Comparison of ENCODE assay signal across 8 mouse cellular contexts in the genomic region with DNA sequence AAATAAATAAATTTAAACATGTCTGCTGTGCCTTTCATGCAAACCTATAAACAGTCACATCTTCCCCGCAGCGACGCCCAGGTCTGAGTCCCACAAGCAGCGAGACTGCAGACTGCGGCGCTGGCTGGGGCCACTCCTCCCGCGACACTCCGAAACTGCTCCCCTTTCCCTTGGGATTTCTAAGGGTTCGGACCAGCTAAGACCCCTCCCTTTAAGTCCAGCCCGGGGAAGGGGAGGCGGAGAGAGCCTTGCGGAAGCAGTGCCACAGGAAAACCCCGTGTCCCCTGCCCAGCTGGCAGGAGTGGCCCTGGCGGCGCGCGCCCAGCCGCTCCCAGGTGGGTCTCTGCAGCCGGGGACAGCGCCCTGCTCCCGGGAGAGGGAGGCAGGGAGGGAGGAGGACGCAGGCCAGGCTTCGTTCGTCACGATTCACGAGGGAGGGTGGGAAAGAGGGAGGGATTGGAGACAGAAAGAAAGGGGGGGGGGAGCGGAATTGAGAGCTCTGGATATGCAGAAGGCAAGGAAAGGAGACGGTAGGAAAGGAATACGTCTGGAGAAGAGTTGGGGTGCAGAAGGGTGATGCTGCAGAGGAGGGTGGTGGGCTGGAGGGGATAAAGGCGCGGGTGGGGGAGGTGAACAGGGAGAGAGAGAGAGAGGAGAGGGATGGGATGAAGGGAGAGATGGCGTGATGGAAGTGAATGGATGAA. TPM values are rescaled to one million over a fixed set of nuclear protein-coding genes. Genes with fewer than 3 reads are reported as not detected.
DNase-seq lines count a peak whose midpoint lies in the region; ATAC-seq and TF ChIP-seq lines count a peak whose summit lies in the region.

No protein-coding gene starts in this region.

- peak overlapping the region; percentile 98 for H3K4me3 ChIP-seq in ES-Bruce4 (ENCODE audit: low read depth, low read length)
- peak overlapping the region; percentile 55 to 98 for H3K4me3 ChIP-seq in heart, embryonic 14.5 days (ENCODE audit: control insufficient read depth in 1 of 2, insufficient read depth in 1 of 2, low read depth in 1 of 2, low read length in 2 of 2)
- peak overlapping the region; percentile 70 for H3K4me3 ChIP-seq in kidney, postnatal 0 days (replicated peaks; ENCODE audit: low read depth, low read length)
- peak overlapping the region; percentile 59 to 78 for H3K4me3 ChIP-seq in liver, embryonic 14.5 days (ENCODE audit: insufficient read depth in 1 of 2, low read depth in 2 of 2, low read length in 2 of 2)
- peak overlapping the region; percentile 91 for H3K4me3 ChIP-seq in testis, adult 2 months (ENCODE audit: control insufficient read depth, low read depth, low read length)

- ATAC-seq in erythroid progenitor cell, adult 5-6 weeks (replicated peaks; ENCODE audit: low FRiP score, poor library complexity, severe bottlenecking): peak; percentile 61
- ATAC-seq in heart, embryonic 14.5 days (ENCODE audit: insufficient number of reproducible peaks, insufficient read depth, low FRiP score, low read depth): peak; percentile 59
- peak; percentile 38; the same call in 1 of the 2 replicates for ATAC-seq in kidney, postnatal 0 days (replicated peaks; ENCODE audit: low FRiP score, low read depth)
- ATAC-seq in liver, embryonic 14.5 days (ENCODE audit: insufficient read depth): no peak; the same call in 1 of the 2 replicates

- H3K4me2 ChIP-seq in heart, embryonic 14.5 days (ENCODE audit: low read length): peak overlapping the region; percentile 64
- peak overlapping the region; percentile 78 for H3K4me2 ChIP-seq in kidney, postnatal 0 days (ENCODE audit: low read length)
- H3K4me2 ChIP-seq in liver, embryonic 14.5 days (ENCODE audit: low read depth): peak overlapping the region; percentile 88

- TF ChIP-seq EP300 in ES-Bruce4 (IDR thresholded peaks at IDR 0.05; ENCODE audit: insufficient read depth, low read depth, low read length): no peak
- TF ChIP-seq EP300 in liver, embryonic 14.5 days (IDR thresholded peaks at IDR 0.05; ENCODE audit: low read depth): no peak

- no peaks in the 10 kb centered on the region for H3K27me3 ChIP-seq in ES-Bruce4 (ENCODE audit: control insufficient read depth, insufficient read depth, low read length, poor library complexity, severe bottlenecking)
- H3K27me3 ChIP-seq in heart, embryonic 14.5 days (ENCODE audit: control insufficient read depth, insufficient read depth, low read length): no peaks in the 10 kb centered on the region
- no peaks in the 10 kb centered on the region for H3K27me3 ChIP-seq in kidney, postnatal 0 days (ENCODE audit: insufficient read depth, low read length)
- H3K27me3 ChIP-seq in liver, embryonic 14.5 days (ENCODE audit: control insufficient read depth, insufficient read depth, low read length): no peaks in the 10 kb centered on the region; the same call in 1 of the 2 replicates
- no peaks in the 10 kb centered on the region for H3K27me3 ChIP-seq in testis, adult 2 months (ENCODE audit: control insufficient read depth, insufficient read depth, low read length)

- no peak for TF ChIP-seq CTCF in ES-Bruce4 (IDR thresholded peaks at IDR 0.05; ENCODE audit: low read depth, low read length)
- TF ChIP-seq CTCF in brain, embryonic 14.5 days (IDR thresholded peaks at IDR 0.05; ENCODE audit: borderline replicate concordance, extremely low read depth, insufficient read depth, insufficient read length): no peak
- peak; percentile 15; the same call in 1 of the 2 replicates for TF ChIP-seq CTCF in kidney, postnatal 0 days (IDR thresholded peaks at IDR 0.05; ENCODE audit: low read depth)
- no peak for TF ChIP-seq CTCF in liver, embryonic 14.5 days (IDR thresholded peaks at IDR 0.05; ENCODE audit: low read depth)
- TF ChIP-seq CTCF in testis, adult 2 months (IDR thresholded peaks at IDR 0.05; ENCODE audit: control insufficient read depth, insufficient read depth, insufficient replicate concordance, low read depth, low read length): no peak

- no peak overlapping the region for H3K27ac ChIP-seq in ES-Bruce4 (ENCODE audit: insufficient read depth, low read length)
- H3K27ac ChIP-seq in heart, embryonic 14.5 days (replicated peaks in 1 of 2; ENCODE audit: control insufficient read depth in 1 of 2, insufficient read depth in 1 of 2, low read depth in 2 of 2, low read length in 2 of 2): peak overlapping the region; percentile 77 to 83
- peak overlapping the region; percentile 85 for H3K27ac ChIP-seq in kidney, postnatal 0 days
- H3K27ac ChIP-seq in liver, embryonic 14.5 days: no peak overlapping the region
- peak overlapping the region; percentile 61 for H3K27ac ChIP-seq in testis, adult 2 months (ENCODE audit: control insufficient read depth, insufficient read depth, low read depth, low read length)

- H3K4me1 ChIP-seq in ES-Bruce4 (ENCODE audit: control insufficient read depth, insufficient read depth, low read length): no peaks in the 10 kb centered on the region
- H3K4me1 ChIP-seq in heart, embryonic 14.5 days (ENCODE audit: control insufficient read depth in 2 of 2, insufficient read depth in 2 of 2, low read length in 2 of 2): peaks cover 4 to 20% of the 10 kb centered on the region in 2 experiments; a peak in 3 of 4 replicates
- H3K4me1 ChIP-seq in kidney, postnatal 0 days (replicated peaks; ENCODE audit: insufficient read depth, low read length): no peaks in the 10 kb centered on the region
- no peaks in the 10 kb centered on the region; a peak in 2 of 4 replicates for H3K4me1 ChIP-seq in liver, embryonic 14.5 days (replicated peaks; ENCODE audit: control insufficient read depth in 2 of 2, insufficient read depth in 2 of 2, low read length in 1 of 2)
- peaks cover 5% of the 10 kb centered on the region for H3K4me1 ChIP-seq in testis, adult 2 months (ENCODE audit: control insufficient read depth, insufficient read depth, low read length)

- H3K9ac ChIP-seq in ES-Bruce4 (ENCODE audit: low read depth, poor library complexity, severe bottlenecking): peak overlapping the region; percentile 19
- H3K9ac ChIP-seq in heart, embryonic 14.5 days (ENCODE audit: low read length): peak overlapping the region; percentile 74
- H3K9ac ChIP-seq in kidney, postnatal 0 days (ENCODE audit: low read depth, low read length): peak overlapping the region; percentile 75
- peak overlapping the region; percentile 52; the same call in 1 of the 2 replicates for H3K9ac ChIP-seq in liver, embryonic 14.5 days (replicated peaks)

- under 1% methylated on average over 33 of the region's 33 CpGs for WGBS in heart, embryonic 14.5 days
- WGBS in kidney, postnatal 0 days: under 1% methylated on average over 33 of the region's 33 CpGs
- under 1% methylated on average over 33 of the region's 33 CpGs for WGBS in liver, embryonic 14.5 days (ENCODE audit: insufficient replicate concordance)

- TF ChIP-seq POLR2A in ES-Bruce4 (IDR thresholded peaks at IDR 0.05; ENCODE audit: insufficient read depth, low read length): no peak
- TF ChIP-seq POLR2A in brain, embryonic 14.5 days (IDR thresholded peaks at IDR 0.05; ENCODE audit: borderline replicate concordance, extremely low read depth, insufficient read depth, insufficient read length, poor library complexity, severe bottlenecking): 0 out of 2 replicates have a peak, but pooled peaks have one; percentile 32
- TF ChIP-seq POLR2A in testis, adult 2 months (IDR thresholded peaks at IDR 0.05; ENCODE audit: control insufficient read depth, low read depth, low read length): no peak

- no peaks in the 10 kb centered on the region for H3K36me3 ChIP-seq in ES-Bruce4 (ENCODE audit: control insufficient read depth, insufficient read depth, low read length, poor library complexity, severe bottlenecking)
- H3K36me3 ChIP-seq in heart, embryonic 14.5 days (ENCODE audit: control insufficient read depth, insufficient read depth, low read length): 0 out of 2 replicates have a peak, but pooled peaks cover 4% of the 10 kb centered on the region
- no peaks in the 10 kb centered on the region for H3K36me3 ChIP-seq in kidney, postnatal 0 days (ENCODE audit: insufficient read depth, low read length)
- no peaks in the 10 kb centered on the region for H3K36me3 ChIP-seq in liver, embryonic 14.5 days (replicated peaks; ENCODE audit: control insufficient read depth, insufficient read depth, low read depth)
- no peaks in the 10 kb centered on the region; the same call in 1 of the 2 replicates for H3K36me3 ChIP-seq in testis, adult 2 months (ENCODE audit: control insufficient read depth, insufficient read depth, low read length)

- DNase-seq in brain, embryonic 14.5 days (ENCODE audit: low read depth): peak; percentile 89
- DNase-seq in kidney, postnatal 0 days (ENCODE audit: low spot score): peak; percentile 77
- no peak for DNase-seq in liver, embryonic 14.5 days (ENCODE audit: low read depth in 3 of 3, low spot score in 3 of 3)
- DNase-seq in neural tube, embryonic 10.5 days (ENCODE audit: extremely low spot score, low spot score): peak; percentile 65

- H3K9me3 ChIP-seq in ES-Bruce4 (replicated peaks; ENCODE audit: control insufficient read depth, insufficient read depth, low read length, poor library complexity, severe bottlenecking): no peaks in the 10 kb centered on the region
- no peaks in the 10 kb centered on the region for H3K9me3 ChIP-seq in heart, embryonic 14.5 days (ENCODE audit: control insufficient read depth, low read length)
- H3K9me3 ChIP-seq in kidney, postnatal 0 days (replicated peaks; ENCODE audit: low read length): no peaks in the 10 kb centered on the region
- H3K9me3 ChIP-seq in liver, embryonic 14.5 days (ENCODE audit: control insufficient read depth, low read length): no peaks in the 10 kb centered on the region

RNA-seq across cellular contexts. Expression of gene Stxbp1, which starts 0.8 kb away (rescaled TPM):
- polyA plus RNA-seq in ES-Bruce4 (2011; ENCODE audit: insufficient read depth, insufficient read length, low read depth, missing spikeins): 21.1 and 22.0 TPM in 2 replicates
- polyA plus RNA-seq in brain, embryonic 14.5 days (2012; rRNA removed): 170 and 238 TPM in 2 replicates
- total RNA-seq in erythroid progenitor cell, adult 5-6 weeks (2015; ENCODE audit: low replicate concordance): 0.84 and 1.4 TPM in 2 replicates
- total RNA-seq in erythroid progenitor cell, adult 5-6 weeks (2017; ENCODE audit: low replicate concordance): 0.61 and 4.0 TPM in 2 replicates
- polyA plus RNA-seq in heart, embryonic 14.5 days (2014; fragmentation: Nextera tagmentation; extraction: Ambion mirVana): 28.7 and 29.7 TPM in 2 replicates
- 14.3 and 14.6 TPM in 2 replicates for polyA plus RNA-seq in kidney, postnatal 0 days (2015; fragmentation: Nextera tagmentation; extraction: Ambion mirVana)
- 1.4 and 2.1 TPM in 2 replicates for polyA plus RNA-seq in liver, embryonic 14.5 days (2012; rRNA removed)
- 2.3 and 2.6 TPM in 2 replicates for polyA plus RNA-seq in liver, embryonic 14.5 days (2014; fragmentation: Nextera tagmentation; extraction: Ambion mirVana)
- 12.9 and 15.2 TPM in 2 replicates for polyA plus RNA-seq in testis, adult 2 months (2012; rRNA removed)

RNA-seq across cellular contexts. Expression of gene Fam129b, which starts 29.7 kb away (rescaled TPM):
- polyA plus RNA-seq in ES-Bruce4 (2011; ENCODE audit: insufficient read depth, insufficient read length, low read depth, missing spikeins): 65.5 and 71.6 TPM in 2 replicates
- 40.2 and 47.0 TPM in 2 replicates for polyA plus RNA-seq in brain, embryonic 14.5 days (2012; rRNA removed)
- 2.2 and 8.8 TPM in 2 replicates for total RNA-seq in erythroid progenitor cell, adult 5-6 weeks (2015; ENCODE audit: low replicate concordance)
- total RNA-seq in erythroid progenitor cell, adult 5-6 weeks (2017; ENCODE audit: low replicate concordance): 5.0 and 11.5 TPM in 2 replicates
- polyA plus RNA-seq in heart, embryonic 14.5 days (2014; fragmentation: Nextera tagmentation; extraction: Ambion mirVana): 18.1 and 25.1 TPM in 2 replicates
- polyA plus RNA-seq in kidney, postnatal 0 days (2015; fragmentation: Nextera tagmentation; extraction: Ambion mirVana): 41.1 and 42.2 TPM in 2 replicates
- polyA plus RNA-seq in liver, embryonic 14.5 days (2012; rRNA removed): 5.7 and 5.9 TPM in 2 replicates
- 2.7 and 2.9 TPM in 2 replicates for polyA plus RNA-seq in liver, embryonic 14.5 days (2014; fragmentation: Nextera tagmentation; extraction: Ambion mirVana)
- polyA plus RNA-seq in testis, adult 2 months (2012; rRNA removed): 2.0 and 3.1 TPM in 2 replicates

Comparison
In these comparisons a context has a peak if more than half of its experiments do, and no peak if none do; other contexts are left out.
1. H3K27ac ChIP-seq: peak in heart, embryonic 14.5 days (2 of 2), kidney, postnatal 0 days (single experiment) and testis, adult 2 months (single experiment); none in ES-Bruce4 (single experiment) and liver, embryonic 14.5 days (single experiment).
2. H3K9ac ChIP-seq: peak in every context shown above with its lines; median percentile 75 in kidney, postnatal 0 days; 74 in heart, embryonic 14.5 days; 52 in liver, embryonic 14.5 days; 19 in ES-Bruce4.
3. DNase-seq: peak in brain, embryonic 14.5 days (single experiment), kidney, postnatal 0 days (single experiment) and neural tube, embryonic 10.5 days (single experiment); none in liver, embryonic 14.5 days (0 of 3).
4. Peak in every context shown above with its lines, with median percentiles within 50 percentile points of each other: H3K4me3 ChIP-seq and H3K4me2 ChIP-seq.